Mouse (Mus musculus) heart, adult 18-20 months (tissue): Measurements from ENCODE around the gene Sh3kbp1. TPM values are rescaled to one million over a fixed set of nuclear protein-coding genes. Genes with fewer than 3 reads are reported as not detected.

ENCODE experiments used
- total RNA-seq, 2 experiments: library from RNA; stranded (reverse); gene quantifications; 2 replicates each; pipeline ENCODE4 v1.2.3; 2021

Gene Sh3kbp1
- total RNA-seq, 2 experiments from 2014 or later: 130 to 136 TPM

Other genes starting within 250 kb of the Sh3kbp1 start
- under 1 TPM; 0.74 to 0.87 TPM for gene Map7d2, start 212.7 kb upstream of the Sh3kbp1 start, total RNA-seq
- 1 to 10 TPM; 2.4 to 3.1 TPM for gene Bclaf3, start 100.6 kb upstream of the Sh3kbp1 start, total RNA-seq